Mouse (Mus musculus) mesoderm, embryonic 11.5 days (tissue): Measurements from ENCODE around the gene Ubxn6.
A peak's percentile ranks its signal among the peaks of the same experiment; 100 is the strongest.
"Not testable (repeated sequence)": the region's sequence is repeated elsewhere in the genome, so short reads cannot be mapped to it uniquely, and the experiment has no call there.

Source experiments
- DNase-seq: peaks from one replicate; pipeline ENCODE4 v3.0.0-alpha.2; 2012; ENCODE audit warnings: low read depth, low spot score

Gene Ubxn6

DNA sequence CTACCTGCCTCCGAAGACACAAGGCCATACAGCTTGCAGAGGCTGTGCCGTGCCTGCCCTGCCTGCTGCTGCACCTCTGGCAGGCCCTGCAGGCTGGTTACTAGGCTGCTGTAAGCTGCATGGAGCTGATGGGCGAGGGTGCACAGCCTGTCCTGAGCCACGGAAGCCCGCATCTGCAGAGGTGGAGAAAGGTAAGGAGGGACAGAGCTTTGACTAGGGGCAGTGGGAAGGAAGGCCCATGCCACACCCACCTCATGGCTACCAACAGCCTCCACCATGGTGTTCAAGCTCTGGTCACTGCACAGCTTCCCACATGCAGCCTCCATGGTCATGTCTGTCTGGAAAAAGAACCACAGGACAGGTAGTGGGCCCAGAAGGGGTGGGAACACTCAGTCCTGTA, 27.3 kb upstream of the Ubxn6 start:
- no peak for DNase-seq

DNA sequence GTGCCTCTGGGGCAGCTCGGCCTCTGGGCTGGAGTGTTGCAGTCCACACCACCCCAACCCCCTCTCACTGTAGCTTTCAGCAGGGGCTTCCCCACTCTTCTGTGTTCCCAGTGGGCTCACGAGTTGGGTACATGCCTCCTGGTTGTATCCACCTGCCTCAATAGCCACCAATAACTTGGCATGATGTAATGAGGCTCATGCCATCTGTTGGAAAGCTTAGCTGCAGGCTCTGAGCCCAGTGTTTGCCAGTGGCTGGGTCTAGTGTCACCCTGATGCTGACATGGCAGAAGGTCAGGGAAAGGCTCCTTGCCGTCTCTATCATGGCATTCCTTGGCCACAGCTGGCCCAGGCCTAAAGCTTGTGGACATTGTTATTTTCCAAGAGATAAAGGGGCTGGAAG, 26.0 kb upstream of the Ubxn6 start:
- no peak for DNase-seq

DNA sequence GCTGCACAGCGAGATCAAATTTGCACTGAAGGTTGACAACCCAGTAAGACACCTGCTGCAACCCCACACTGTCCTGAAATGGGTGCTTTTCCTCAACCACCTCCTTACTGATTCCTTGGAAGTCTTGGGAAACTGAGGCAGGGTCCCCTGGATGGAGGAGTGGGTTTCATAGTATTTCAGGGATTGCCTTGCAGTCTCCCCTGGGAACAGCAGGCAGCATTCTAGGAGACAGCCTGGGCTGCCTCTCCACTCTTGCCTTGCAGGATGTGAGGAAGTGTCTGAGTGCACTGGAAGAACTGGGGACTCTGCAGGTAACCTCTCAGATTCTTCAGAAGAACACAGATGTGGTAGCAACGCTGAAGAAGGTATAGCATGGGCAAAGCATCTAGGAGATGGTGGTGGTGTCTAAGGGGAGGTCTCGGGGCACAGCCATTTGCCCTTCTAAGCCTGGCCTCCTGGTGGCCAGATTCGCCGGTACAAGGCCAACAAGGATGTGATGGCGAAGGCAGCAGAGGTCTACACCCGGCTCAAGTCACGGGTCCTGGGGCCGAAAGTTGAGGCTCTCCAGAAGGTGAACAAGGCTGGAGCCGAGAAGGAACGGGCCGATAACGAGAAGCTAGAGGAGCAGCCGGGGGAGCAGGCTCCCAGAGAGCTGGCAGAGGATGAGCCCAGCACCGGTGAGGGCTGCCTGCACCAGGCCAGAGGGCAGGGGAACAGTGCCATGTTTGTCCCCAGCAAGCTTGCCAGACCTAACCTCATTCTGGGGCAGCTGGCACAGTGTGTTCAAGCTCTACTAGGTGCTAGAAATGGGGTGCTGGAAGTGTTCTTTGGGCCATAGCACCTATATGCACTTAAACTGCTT, 24.1 kb upstream of the Ubxn6 start:
- DNase-seq = no peak

DNA sequence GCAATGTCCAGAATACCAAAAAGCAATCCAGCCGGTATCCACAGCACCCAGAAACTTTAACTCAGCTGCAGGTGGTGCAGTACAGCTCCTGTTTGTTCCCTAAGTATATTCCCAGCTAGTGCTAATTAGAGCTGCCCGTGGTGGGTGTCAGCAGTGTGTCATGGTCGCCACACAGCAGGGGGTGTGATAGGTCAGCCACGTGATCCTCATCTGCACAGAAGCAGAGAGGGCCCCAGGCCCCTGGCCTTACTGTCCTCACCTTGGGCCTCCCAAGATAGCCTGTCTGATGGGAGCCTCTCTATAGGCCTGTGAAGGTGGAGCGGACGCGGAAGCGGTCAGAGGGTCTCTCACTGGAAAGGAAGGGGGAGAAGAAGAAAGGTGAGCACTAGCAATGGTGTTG, 23.4 kb upstream of the Ubxn6 start:
- no peak for DNase-seq

DNA sequence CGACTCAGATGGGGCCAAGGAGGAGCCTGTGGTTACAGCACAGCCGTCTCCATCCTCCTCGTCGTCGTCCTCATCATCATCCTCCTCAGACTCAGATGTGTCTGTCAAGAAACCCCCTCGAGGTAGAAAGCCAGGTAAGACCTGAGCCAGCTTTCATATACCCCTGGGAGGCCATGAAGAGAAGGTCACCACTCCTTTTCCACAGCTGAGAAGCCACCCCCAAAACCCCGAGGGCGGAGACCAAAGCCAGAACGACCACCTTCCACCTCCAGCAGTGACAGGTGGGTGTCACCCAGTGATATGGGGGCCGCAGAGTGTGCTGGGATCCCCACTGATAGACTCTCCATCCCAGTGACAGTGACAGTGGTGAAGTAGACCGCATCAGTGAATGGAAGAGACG, 22.1 kb upstream of the Ubxn6 start:
- DNase-seq = no peak

DNA sequence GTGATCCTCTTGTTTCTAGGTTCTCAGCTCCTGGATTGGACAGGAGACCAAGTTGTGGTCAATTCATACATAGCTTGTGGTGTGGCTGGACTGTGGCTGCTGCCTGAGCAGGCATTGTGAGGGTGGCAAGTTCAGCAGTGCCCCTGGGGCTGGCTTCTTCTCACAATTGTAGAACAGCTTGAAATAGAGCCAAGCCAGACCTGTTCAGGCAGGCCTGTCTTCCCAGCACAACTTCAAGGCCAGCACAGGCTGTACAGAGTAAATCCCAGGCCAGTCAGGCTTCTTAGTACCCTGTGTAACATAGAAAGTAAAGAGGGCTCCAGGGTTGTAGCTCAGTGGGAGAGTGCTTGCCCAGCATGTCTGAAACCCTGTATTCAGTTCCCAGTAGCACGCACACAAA, 18.0 kb upstream of the Ubxn6 start:
- no peak for DNase-seq

DNA sequence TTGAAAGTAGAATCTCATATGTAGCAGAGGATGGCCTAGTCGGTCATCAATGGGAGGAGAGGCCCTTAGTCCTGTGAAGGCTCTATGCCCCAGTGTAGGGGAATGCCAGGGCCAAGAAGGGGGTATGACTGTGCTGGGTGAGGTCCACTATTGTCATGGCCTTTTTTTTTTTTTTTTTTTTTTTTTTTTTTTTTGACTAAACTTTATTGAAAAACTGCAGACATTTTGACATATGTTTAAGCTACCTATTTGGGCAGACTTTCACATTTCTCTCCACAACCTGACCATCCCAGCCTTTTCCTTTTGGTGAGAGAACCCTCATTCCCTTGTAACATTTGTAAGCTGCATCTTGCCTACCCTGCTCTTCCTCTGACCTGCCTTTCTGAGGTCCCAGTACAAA, 17.5 kb upstream of the Ubxn6 start:
- DNase-seq = no peak

DNA sequence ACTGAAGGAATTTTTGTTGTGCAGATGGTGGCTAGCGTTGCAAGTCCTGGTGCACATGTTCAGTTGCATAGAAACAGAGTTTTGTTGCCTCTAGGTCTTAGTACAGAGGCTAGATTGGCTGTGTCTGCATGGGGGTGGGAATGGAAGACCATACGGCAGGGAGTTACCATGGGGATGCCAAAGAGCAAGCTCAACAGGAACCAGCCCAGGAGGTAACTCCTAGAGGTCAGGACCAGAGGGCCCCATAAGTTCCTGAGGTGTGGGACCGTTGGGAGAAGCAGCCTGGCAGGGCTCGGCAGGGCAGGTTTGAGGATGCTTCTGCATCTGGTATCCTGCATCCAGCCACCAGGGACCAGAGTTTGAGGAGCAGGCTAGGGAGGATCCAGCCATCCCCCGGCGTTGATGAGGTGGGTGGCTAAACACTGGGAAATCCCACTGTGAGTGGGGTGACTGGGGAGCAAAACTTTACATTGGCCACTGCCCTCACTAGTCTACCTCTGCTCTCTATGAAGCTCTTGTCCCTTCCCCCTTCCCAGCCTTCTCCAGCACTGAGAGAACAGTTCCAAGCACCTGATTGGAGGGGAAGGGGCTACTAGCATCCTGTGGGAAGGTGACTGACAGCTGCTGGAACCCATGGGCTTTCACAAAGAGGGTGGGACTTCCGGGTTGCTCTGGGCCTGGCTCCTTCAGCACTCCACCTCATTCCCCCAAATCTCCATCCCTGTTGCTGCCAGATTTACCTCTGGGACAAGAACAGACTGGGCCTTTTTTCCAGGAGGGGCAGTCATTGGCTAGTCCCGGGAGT, 6.2 kb upstream of the Ubxn6 start:
- DNase-seq = peak; percentile 88

DNA sequence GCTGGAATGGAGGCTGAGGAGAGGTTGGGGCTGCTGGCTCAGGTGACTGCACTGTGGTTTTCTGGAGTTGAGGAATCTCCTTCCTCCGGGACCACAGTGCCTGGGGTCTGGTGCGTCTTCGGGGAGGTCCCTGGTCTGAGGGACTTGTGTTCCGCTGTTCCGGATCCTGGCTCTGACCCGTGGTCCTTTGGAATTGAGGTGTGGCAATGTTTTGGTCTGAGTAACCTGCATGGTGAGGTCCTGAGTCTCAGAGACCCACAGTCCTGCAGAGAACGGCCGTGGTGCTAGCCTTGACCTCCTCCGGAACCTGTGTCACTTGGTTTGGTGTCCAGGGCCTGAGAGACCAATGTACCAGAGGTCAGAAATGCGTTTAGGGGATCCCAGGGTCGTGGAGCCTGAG, 5.1 kb upstream of the Ubxn6 start:
- no peak for DNase-seq

DNA sequence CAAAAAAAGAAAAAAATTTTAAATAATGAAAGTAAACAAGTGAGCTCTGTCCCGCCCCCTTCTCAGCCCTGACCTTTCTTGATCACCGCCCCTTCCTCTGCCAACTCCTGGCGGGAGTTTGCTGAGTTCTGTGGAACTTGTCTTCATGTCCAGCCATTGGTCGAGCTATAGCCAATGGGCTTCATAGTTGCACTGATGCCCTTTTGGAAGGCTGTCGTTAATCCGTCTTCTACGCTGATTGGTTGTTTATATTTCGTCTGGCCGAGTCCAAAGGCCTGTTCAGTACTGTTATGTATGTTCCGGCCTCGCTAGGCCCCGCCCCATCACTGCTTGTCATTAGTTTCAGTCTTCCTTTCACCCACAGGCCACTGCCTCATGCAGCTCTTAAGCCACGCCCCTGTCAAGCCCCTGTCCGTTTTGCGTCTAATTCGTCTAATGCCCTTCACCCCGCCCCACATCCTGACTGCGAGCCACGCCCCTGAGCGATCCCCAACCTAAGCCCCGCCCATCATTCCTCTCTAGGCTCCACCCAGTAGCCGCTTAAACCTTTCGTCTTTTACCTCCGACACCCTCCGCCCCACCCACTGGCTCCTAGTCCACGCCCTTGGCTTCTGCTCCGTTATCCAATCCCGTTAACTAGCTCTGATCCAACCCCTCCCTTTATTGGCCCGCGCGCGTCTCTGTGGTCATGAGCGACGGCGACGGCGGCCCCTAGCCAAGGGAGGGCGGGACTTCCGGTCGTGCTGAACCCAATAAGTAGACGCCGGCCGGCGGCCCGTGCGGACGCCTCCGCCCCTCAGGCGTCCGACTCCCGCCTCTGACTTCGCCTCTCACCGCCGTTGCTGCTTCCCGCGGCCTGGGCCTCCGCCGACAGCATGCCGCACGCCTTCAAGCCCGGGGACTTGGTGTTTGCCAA, 4.3 kb upstream of the Ubxn6 start, which contains the start of gene Hdgfl2:
Gene Hdgfl2, plus strand, starts transcription at position 755 of the 916 bp plus-strand sequence.
- DNase-seq = peak; percentile 100

DNA sequence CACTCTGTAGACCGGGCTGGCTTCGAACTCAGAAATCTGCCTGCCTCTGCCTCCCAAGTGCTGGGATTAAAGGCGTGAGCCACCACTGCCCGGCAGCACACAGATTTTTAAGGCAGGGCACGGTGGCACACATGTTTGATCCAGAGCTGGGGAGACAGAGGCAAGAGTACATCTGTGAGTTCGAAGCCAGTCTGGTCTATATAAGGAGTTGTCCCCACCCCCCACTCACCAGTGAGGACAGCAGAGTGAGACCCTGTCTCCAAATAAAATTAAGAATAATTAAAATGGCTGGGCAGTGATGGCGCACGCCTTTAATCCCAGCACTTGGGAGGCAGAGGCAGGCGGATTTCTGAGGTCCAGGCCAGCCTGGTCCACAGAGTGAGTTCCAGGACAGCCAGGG, 3.5 kb upstream of the Ubxn6 start:
- DNase-seq = not testable (repeated sequence)

DNA sequence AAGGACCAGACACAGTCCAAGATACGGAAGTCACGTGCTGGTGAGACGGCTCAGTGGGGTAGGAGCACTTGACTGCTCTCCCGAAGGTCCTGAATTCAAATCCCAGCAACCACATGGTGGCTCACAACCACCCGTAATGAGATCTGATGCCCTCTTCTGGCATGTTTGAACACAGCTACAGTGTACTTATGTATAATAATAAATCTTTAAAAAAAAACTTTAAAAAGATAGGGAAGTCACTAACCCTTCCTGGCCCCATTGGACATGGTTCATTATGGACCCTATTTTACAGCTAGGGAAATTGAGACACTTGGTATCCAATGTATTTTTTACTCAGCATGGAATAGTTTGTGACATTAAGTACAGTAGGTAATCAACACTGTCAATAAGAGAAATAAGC, 2.7 kb upstream of the Ubxn6 start:
- DNase-seq = no peak

DNA sequence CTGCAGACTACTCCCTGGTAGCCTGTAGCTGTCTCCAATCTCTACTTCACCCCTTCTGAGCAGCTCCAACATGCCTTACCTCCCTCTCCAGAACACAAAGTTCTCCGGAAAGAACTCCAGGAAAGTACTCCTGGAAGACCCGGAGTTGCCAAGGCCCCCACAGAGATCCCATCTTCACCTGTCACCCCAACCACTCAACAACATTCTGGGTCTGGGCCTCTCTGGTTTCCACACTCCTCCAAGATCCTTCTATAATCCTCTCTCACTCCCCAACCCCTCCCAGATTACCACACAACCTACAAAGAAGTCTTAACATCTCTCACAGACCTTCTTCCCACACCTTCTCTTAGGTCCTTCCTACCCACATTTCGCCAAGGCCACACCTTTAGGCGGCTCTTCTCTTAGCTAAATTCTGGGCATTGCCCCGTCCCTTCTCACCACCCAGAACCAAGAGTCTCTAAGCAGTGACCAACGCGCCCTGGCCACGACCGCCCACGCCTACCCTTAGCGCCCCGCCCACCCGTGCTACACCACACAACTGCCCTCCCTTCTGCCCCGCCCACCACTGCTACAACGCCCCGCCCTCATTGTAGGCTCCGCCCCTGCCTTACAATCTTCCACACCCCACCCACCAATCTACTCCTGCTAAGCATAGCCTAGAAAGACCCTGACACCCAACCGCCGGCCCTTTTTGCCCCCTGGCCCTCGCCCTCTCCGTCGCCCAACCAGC, 566 bp downstream of the Ubxn6 start:
- peak; percentile 89 for DNase-seq

DNA sequence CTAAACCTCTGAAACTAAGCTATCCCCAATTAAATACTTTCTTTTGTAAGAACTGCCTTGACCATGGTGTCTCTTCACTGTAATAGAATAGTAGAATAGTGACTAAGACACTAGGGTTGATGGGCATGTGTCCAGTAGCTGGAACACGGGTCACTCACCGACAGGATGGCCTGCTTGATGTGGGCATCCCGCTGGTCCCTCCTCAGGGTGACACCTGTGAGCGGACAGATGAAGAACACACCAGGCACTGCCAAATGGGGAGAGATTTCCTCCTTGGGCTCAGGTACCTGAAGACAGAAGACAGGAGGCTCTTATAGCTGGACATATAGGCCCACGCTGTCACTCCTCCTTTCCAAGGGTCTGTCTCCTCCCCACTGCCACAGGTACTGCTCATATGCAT, 2.6 kb downstream of the Ubxn6 start:
- no peak for DNase-seq

DNA sequence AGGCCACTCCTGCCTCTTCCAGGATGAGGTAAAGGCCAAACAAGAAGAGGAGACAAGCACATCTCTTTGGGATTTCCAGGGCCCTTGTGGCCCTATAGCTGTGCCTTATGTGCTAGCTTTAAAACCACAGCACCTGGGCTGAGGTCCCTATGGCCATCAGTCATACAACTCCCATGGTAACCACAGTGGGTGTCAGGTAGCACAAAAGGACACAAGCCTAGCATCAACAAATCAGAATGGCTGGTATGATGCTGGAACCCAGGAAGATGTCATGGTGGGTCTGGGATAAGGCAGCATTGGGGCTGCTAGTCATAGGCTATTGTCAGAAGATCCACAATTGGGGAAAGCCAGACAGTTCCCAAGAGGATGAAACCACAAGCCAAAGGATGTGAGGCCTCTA, 3.7 kb downstream of the Ubxn6 start:
- no peak for DNase-seq

DNA sequence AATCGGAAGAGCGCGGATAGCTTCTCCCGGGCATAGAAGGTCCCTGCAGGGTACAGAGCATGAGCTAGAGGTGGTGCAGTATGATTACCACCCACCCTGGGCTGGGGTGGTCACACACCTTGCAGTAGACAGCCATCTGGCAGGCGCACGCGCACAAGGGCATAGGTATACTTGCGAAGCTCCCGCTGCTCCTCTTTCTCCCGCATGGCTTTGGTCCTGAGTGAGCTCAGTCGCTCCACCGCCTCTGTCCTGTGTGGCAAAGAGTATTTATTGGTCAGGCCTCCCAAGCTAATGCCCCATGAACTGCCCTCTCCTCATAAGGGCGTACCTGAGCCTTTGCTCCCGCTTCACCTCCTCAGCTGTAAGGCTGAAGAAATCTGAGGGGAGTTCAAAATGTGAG, 5.8 kb downstream of the Ubxn6 start:
- DNase-seq = no peak

DNA sequence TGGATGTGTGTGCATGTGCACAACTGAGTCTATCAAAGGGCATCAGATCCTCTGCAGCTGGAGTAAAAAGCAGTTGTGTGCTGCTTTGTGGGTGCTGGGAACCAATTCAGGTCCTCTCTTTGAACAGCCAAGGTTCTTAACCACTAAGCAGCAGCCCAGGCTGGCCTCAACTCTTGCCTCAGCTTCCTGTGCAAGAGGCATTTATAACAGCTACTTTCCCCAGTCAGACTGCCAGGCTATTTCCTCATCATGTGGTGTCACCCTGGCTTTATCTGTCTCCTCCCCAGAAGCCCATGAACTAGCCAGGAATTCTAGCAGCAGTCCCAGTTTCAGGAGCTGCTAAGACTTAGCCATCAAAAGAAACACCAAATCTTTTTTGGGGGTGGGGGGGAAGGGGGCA, 8.4 kb downstream of the Ubxn6 start:
- no peak for DNase-seq

DNA sequence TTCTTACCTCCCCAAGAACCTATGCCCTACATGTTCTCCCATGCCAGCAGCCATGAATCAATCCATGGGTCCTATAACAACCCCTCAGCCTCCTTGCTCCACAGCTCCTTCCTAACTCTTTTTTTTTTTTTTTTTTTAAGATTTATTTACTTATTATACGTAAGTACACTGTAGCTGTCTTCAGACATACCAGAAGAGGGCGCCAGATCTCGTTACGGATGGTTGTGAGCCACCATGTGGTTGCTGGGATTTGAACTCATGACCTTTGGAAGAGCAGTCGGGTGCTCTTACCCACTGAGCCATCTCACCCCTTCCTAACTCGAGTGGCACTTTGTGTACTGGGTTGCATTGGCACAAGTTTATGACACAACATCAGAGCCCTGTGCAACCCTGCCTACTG, 9.1 kb downstream of the Ubxn6 start:
- DNase-seq = not testable (repeated sequence)

DNA sequence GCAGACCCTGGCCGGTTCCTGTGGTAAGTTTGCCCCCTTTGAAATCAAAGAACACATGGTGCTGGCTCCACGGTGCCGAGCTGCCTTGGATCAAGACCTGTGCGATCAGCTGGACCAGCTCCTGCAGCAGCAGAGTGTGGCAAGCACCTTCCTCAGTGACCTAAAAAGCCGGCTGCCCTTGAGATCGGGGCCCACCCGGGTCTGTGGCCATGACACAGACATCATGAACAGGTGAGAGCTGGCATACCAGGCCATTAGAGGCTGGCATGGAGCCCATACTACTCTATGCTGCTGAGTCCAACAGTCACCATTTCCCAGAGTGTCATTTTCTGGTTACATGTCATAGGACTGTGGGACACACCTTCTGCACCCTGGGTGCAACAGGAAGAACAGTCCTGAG, 12.7 kb downstream of the Ubxn6 start:
- no peak for DNase-seq

DNA sequence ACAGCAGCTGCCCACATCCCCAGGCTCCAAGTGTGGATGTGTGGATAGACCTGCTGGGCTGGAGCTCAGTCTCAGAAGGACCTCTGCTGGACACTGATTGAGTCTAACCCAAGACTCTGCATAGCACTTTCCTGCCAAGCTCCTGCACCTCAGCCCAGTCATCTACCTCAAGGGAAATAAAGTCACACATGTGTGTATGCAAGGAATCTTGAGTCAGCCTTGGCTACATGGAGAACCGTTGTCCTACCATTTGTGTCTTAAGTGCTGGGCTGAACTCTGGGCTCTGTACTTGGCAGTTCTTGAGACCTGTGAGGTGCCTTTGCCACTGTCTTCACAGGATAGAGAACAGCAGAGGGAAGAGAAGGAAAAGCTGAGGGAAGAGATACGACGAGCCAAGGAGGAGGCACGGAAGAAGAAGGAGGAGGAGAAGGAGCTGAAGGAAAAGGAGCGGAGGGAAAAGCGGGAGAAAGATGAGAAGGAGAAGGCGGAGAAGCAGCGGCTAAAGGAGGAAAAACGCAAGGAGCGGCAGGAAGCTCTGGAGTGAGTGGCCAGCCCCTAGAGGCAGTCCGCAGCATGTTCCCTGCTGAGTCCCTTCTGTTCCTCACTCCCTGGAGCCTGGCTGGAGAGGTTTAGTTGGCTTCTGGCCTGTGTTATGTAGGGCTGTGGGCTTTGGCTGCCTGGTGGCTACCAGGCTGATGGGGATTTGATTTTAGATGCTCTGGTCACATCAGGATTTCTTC, 17.3 kb downstream of the Ubxn6 start:
- no peak for DNase-seq
